Mouse (Mus musculus) lung, adult 2 months (tissue): ENCODE measurements around the gene Smim14.

Source experiments
- CTCF ChIP-seq: fragments of 200-500 bp; IDR thresholded peaks from 2 replicates; pipeline ENCODE4 v1.5.1; 2011; ENCODE audit warnings: mild to moderate bottlenecking, low read length, control low read depth; ENCODE audit not compliant: insufficient read depth
- POLR2A ChIP-seq: fragments of 200-500 bp; IDR thresholded peaks from 2 replicates; pipeline ENCODE4 v1.6.1; 2011; ENCODE audit warnings: low read depth, mild to moderate bottlenecking, control low read depth, low read length, borderline replicate concordance; ENCODE audit errors: extremely low read depth

DNA sequence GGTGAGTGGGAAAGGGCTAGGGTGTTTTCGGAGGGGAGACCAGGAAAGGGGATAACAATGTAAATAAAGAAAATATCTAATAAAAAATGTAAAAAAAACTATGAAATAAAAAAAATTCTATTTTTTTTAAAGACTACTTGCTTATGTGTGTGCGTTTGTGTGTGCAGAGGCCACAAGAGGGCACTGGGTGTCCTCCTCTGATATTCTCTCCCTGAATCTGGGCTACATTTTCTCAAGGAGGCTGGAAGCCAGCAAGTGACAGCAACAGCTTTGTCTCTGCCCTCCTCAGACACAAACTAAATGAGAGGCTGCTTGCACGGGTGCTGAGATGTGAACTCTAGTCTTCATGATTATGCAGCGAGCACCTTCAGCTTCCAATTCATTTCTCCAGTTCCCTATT, 58.8 kb downstream of the Smim14 start:
- TF ChIP-seq CTCF (peak; percentile 38; the same call in 1 of the 2 replicates), POLR2A (no peak)
